In the genomic region with DNA sequence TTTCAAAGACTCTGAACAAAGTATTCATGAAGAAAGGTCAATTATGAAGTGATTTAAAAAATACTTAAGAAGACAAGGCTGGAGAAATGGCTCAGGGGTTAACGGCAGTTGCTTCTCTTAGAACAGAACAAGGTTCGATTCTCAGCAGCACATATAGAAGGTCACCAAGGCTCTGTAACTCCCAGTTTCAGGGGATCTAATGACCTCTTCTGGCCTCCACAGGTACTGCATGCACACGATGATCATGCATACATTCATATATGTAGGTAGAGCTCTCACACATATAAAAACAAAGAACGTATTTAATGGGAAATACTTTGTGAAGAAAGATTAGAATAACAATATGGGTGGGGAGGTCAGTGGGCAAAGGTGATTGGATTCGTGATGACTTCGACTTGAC, we compare ENCODE assay signal across 11 mouse cellular contexts. TPM values are rescaled to one million over a fixed set of nuclear protein-coding genes. Genes with fewer than 3 reads are reported as not detected.
DNase-seq lines count a peak whose midpoint lies in the region; ATAC-seq and TF ChIP-seq lines count a peak whose summit lies in the region.
"Had no signal": no experiment of that assay in that cellular context is flagged by ENCODE, and none has a peak within 500 bp of the region (broad histone marks: within the 10 kb centered on the region; RNA-seq: fewer than 3 reads in every experiment).

No protein-coding gene starts in this region.

- intact Hi-C loops in gastrocnemius, postnatal 36 days (cut with DNase I) = no loop called here

- no peaks in the 10 kb centered on the region for H3K4me1 ChIP-seq in midbrain, postnatal 0 days (ENCODE audit: insufficient read depth, low read length)
- H3K4me1 ChIP-seq in midbrain, embryonic 11.5 days (ENCODE audit: control insufficient read depth, insufficient read depth, low read length) = no peaks in the 10 kb centered on the region
- H3K4me1 ChIP-seq in limb, embryonic 10.5 days = no peaks in the 10 kb centered on the region
- H3K4me1 ChIP-seq: liver, embryonic 13.5 days had no signal

- H3K4me2 ChIP-seq in midbrain, postnatal 0 days (ENCODE audit: low read depth, low read length, poor library complexity, severe bottlenecking) = no peak overlapping the region
- no peak overlapping the region for H3K4me2 ChIP-seq in midbrain, embryonic 11.5 days
- H3K4me2 ChIP-seq: heart, embryonic 11.5 days; liver, embryonic 13.5 days had no signal

- H3K9me3 ChIP-seq in midbrain, postnatal 0 days (ENCODE audit: low read length) = no peaks in the 10 kb centered on the region
- H3K9me3 ChIP-seq in midbrain, embryonic 11.5 days (ENCODE audit: control insufficient read depth, low read length) = no peaks in the 10 kb centered on the region
- no peaks in the 10 kb centered on the region for H3K9me3 ChIP-seq in limb, embryonic 10.5 days (replicated peaks)
- H3K9me3 ChIP-seq: liver, embryonic 13.5 days had no signal

- no peaks in the 10 kb centered on the region for H3K36me3 ChIP-seq in midbrain, postnatal 0 days (ENCODE audit: insufficient read depth, low read length)
- H3K36me3 ChIP-seq in midbrain, embryonic 11.5 days (ENCODE audit: control insufficient read depth, insufficient read depth, low read length) = peaks cover 10% of the 10 kb centered on the region
- H3K36me3 ChIP-seq in limb, embryonic 10.5 days = peaks cover 88% of the 10 kb centered on the region

- no peak for ATAC-seq in midbrain, postnatal 0 days (ENCODE audit: low FRiP score)
- no peak for ATAC-seq in midbrain, embryonic 11.5 days (ENCODE audit: low FRiP score)

- no peak overlapping the region for H3K4me3 ChIP-seq in midbrain, postnatal 0 days (ENCODE audit: low read depth, low read length)
- H3K4me3 ChIP-seq in midbrain, embryonic 11.5 days (ENCODE audit: low read depth, low read length) = no peak overlapping the region
- H3K4me3 ChIP-seq in limb, embryonic 10.5 days = no peak overlapping the region
- H3K4me3 ChIP-seq: liver, embryonic 13.5 days had no signal

- WGBS in midbrain, postnatal 0 days = 90% methylated on average over 6 of the region's 6 CpGs
- WGBS in midbrain, embryonic 11.5 days = 94% methylated on average over 6 of the region's 6 CpGs
- 89% methylated on average over 6 of the region's 6 CpGs for WGBS in limb, embryonic 10.5 days

- peak; percentile 3 for DNase-seq in cerebellum, adult 9-10 months
- no peak for DNase-seq in cerebellum, adult 11 months
- DNase-seq in midbrain, postnatal 0 days (ENCODE audit: low spot score) = no peak
- DNase-seq in midbrain, embryonic 11.5 days (ENCODE audit: low spot score, missing footprints) = no peak
- DNase-seq in limb, embryonic 10.5 days (ENCODE audit: low spot score) = peak; percentile 46
- DNase-seq in thymus, postnatal 36 days = peak; percentile 13 to 14
- no peak for DNase-seq in cerebellum, postnatal 25 days
- no peak for DNase-seq in gastrocnemius, postnatal 36 days
- DNase-seq: B cell, adult 2 months; liver, embryonic 13.5 days had no signal

- H3K9ac ChIP-seq in midbrain, postnatal 0 days (replicated peaks; ENCODE audit: low read length, poor library complexity, severe bottlenecking) = no peak overlapping the region
- no peak overlapping the region for H3K9ac ChIP-seq in midbrain, embryonic 11.5 days (ENCODE audit: low read length)
- H3K9ac ChIP-seq: liver, embryonic 13.5 days had no signal

- peak; percentile 47 for TF ChIP-seq CTCF in midbrain, postnatal 0 days (IDR thresholded peaks at IDR 0.05)

- no peaks in the 10 kb centered on the region for H3K27me3 ChIP-seq in midbrain, postnatal 0 days (ENCODE audit: insufficient read depth, low read length)
- H3K27me3 ChIP-seq in midbrain, embryonic 11.5 days (ENCODE audit: control insufficient read depth, insufficient read depth, low read length) = no peaks in the 10 kb centered on the region
- no peaks in the 10 kb centered on the region for H3K27me3 ChIP-seq in limb, embryonic 10.5 days (ENCODE audit: low read depth, poor library complexity, severe bottlenecking)
- H3K27me3 ChIP-seq: liver, embryonic 13.5 days had no signal

- no peak overlapping the region for H3K27ac ChIP-seq in midbrain, postnatal 0 days (ENCODE audit: low read depth, low read length)
- H3K27ac ChIP-seq in midbrain, embryonic 11.5 days (ENCODE audit: low read depth, low read length) = no peak overlapping the region
- H3K27ac ChIP-seq in limb, embryonic 10.5 days = no peak overlapping the region
- H3K27ac ChIP-seq: liver, embryonic 13.5 days had no signal

RNA-seq across cellular contexts. Expression of a gene that starts 56.5 kb away (rescaled TPM):
- 37.5 and 41.4 TPM in 2 replicates for total RNA-seq in midbrain, postnatal 0 days (2014; rRNA removed)
- polyA plus RNA-seq in midbrain, postnatal 0 days (2015; fragmentation: Nextera tagmentation; extraction: Ambion mirVana) = 7.1 and 8.1 TPM in 2 replicates
- 37.3 and 41.2 TPM in 2 replicates for polyA plus RNA-seq in midbrain, embryonic 11.5 days (2014; fragmentation: Nextera tagmentation; extraction: Ambion mirVana)
- 50.0 and 53.3 TPM in 2 replicates for polyA plus RNA-seq in limb, embryonic 10.5 days (2016; fragmentation: Nextera tagmentation; extraction: Ambion mirVana)
- 10 to 100 TPM; 12.6 TPM for total RNA-seq in gastrocnemius, postnatal 36 days (2021)

Comparison
In these comparisons a context has a peak if more than half of its experiments do, and no peak if none do; other contexts are left out.
1. DNase-seq: peak in cerebellum, adult 9-10 months (single experiment), limb, embryonic 10.5 days (single experiment) and thymus, postnatal 36 days (2 of 2); none in cerebellum, adult 11 months (single experiment), midbrain, postnatal 0 days (single experiment), midbrain, embryonic 11.5 days (single experiment), cerebellum, postnatal 25 days (0 of 2) and gastrocnemius, postnatal 36 days (0 of 2).